Mouse (Mus musculus) limb, embryonic 10.5 days (tissue): Measurements from ENCODE around the gene Mfap4. TPM values are rescaled to one million over a fixed set of nuclear protein-coding genes. Genes with fewer than 3 reads are reported as not detected.

Experiments used
- DNase-seq: peaks from one replicate; pipeline ENCODE4 v3.0.0-alpha.2; 2017; ENCODE audit warnings: low spot score
- H3K27ac ChIP-seq: fragments of 300-500 bp; sonication (generic); 2 replicates; pipeline ENCODE4 v1.5.1; 2016; ENCODE audit warnings: mild to moderate bottlenecking
- H3K27me3 ChIP-seq: fragments of 300-500 bp; sonication (generic); 2 replicates; pipeline ENCODE4 v1.6.1; 2016; ENCODE audit warnings: low read depth, mild to moderate bottlenecking; ENCODE audit not compliant: poor library complexity, severe bottlenecking
- H3K36me3 ChIP-seq: fragments of 300-500 bp; sonication (generic); 2 replicates; pipeline ENCODE4 v1.6.1; 2016; ENCODE audit warnings: mild to moderate bottlenecking, moderate library complexity
- H3K4me1 ChIP-seq: fragments of 300-500 bp; sonication (generic); 2 replicates; pipeline ENCODE4 v1.6.1; 2016
- H3K4me3 ChIP-seq: fragments of 300-500 bp; sonication (generic); 2 replicates; pipeline ENCODE4 v1.5.1; 2016; ENCODE audit warnings: mild to moderate bottlenecking, moderate library complexity
- H3K9me3 ChIP-seq: fragments of 300-500 bp; sonication (generic); replicated peaks from 2 replicates; pipeline ENCODE4 v1.6.1; 2016; ENCODE audit warnings: mild to moderate bottlenecking
- WGBS: fragments of 180-500 bp; shearing (Covaris S2); methylation state at CpG from one replicate; pipeline ENCODE4 v1.1.7; 2016; 5-methylcytosine and 5-hydroxymethylcytosine counted together
- polyA plus RNA-seq: library from polyadenylated mRNA; unstranded; fragments of >200 nt; fragmentation: Nextera tagmentation; extraction: Ambion mirVana; gene quantifications from 2 replicates; pipeline ENCODE4 v1.2.1, GENCODE M21; 2016

The Mfap4 gene
- polyA plus RNA-seq, 1 experiment from 2014 or later, result 208 TPM

DNA sequence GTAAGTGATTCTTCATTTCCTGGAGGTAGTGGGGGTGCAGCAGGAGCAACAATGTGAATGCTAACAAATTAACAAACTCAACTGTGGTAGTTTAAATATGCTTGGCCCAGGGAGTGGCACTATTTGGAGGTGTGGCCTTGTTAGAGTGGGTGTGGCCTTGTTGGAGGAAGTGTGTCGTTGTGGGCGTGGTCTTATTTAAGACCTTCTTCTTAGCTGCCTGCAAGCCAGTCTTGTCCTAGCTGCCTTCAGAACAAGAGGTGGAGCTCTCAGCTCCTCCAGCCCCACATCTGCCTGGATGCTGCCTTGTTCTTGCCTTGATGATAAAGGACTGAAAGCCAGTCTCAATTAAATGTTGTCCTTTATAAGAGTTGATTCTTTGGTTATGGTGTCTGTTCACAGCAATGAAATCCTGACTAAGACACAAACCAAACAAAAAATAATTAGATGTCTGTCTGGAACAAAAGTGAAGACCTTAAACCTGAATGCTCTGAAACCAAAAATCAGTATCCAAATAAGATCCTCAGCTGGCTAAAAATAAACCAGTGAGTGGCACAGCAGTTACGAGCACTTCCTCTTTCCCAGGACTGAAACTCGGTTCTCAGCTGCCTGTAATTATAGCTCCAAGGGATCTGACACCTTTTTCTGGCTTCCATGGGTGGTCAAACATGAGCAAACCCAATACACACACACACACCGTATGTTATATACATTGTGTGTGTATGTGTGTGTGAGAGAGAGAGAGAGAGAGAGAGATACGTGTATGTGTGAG is 13.7 kb downstream of the Mfap4 start:
- DNase-seq, result no peak
- Histone ChIP-seq H3K36me3 (no peaks in the 10 kb centered on the region), H3K9me3 (no peaks in the 10 kb centered on the region), H3K27me3 (no peaks in the 10 kb centered on the region), H3K27ac (peak overlapping the region; percentile 68; the same call in 1 of the 2 replicates), H3K4me3 (no peak overlapping the region), H3K4me1 (peaks cover 18% of the 10 kb centered on the region)
- 78% methylated on average over 6 of the region's 6 CpGs for WGBS

GRCm38 (mm10) chr11:61503933-61504332 is 18.7 kb downstream of the Mfap4 start:
- no peak overlapping the region for H3K4me3 ChIP-seq
- peaks cover 28% of the 10 kb centered on the region for H3K4me1 ChIP-seq
- 73% methylated on average over 8 of the region's 8 CpGs for WGBS
- peak overlapping the region; percentile 95 for H3K27ac ChIP-seq
- H3K9me3 ChIP-seq, result no peaks in the 10 kb centered on the region
- no peaks in the 10 kb centered on the region for H3K27me3 ChIP-seq
- no peak for DNase-seq
- peaks cover 7% of the 10 kb centered on the region; the same call in 1 of the 2 replicates for H3K36me3 ChIP-seq

- DNase-seq, result peak; percentile 96
- peak within 1 kb of the TSS; percentile 70 for H3K4me3 ChIP-seq
- H3K36me3 ChIP-seq, result peaks cover 11% of the 10 kb centered on the region; the same call in 1 of the 2 replicates
- no peaks in the 10 kb centered on the region for H3K27me3 ChIP-seq
- H3K9me3 ChIP-seq, result no peaks in the 10 kb centered on the region
- WGBS, result under 1% methylated on average over 39 of the region's 39 CpGs
- H3K4me1 ChIP-seq, result peaks cover 22% of the 10 kb centered on the region
- H3K27ac ChIP-seq, result peak within 1 kb of the TSS; percentile 95
These were observed 19.6 kb downstream of the Mfap4 start, which contains the start of gene B9d1 for GRCm38 (mm10) chr11:61504713-61505257. Gene B9d1, plus strand, starts transcription at chr11:61505144.

DNA sequence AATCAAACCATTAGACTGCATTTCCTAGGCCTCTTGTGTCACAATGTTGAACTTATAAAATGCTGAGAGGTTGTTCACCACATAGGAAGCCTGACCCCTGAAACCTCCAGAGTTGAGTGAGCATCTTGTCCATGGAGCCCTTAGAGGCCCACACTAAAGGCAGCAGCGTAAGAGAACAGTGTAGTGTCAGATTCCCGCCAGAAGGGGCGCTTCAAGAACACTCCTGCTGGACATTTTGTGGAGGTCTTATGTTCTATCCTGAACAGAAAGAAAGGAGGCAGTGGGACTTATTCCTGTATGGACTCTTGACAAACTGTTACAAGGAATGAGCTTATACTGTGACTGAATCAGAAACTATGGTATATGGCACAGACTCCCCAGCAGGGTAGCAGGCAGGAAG is 29.7 kb downstream of the Mfap4 start:
- H3K9me3 ChIP-seq, result no peaks in the 10 kb centered on the region
- H3K36me3 ChIP-seq, result peaks cover 64% of the 10 kb centered on the region
- H3K4me3 ChIP-seq, result no peak overlapping the region
- H3K27me3 ChIP-seq, result no peaks in the 10 kb centered on the region
- 36% methylated on average over 3 of the region's 3 CpGs for WGBS
- no peak overlapping the region for H3K27ac ChIP-seq
- no peaks in the 10 kb centered on the region for H3K4me1 ChIP-seq
- peak; percentile 48 for DNase-seq

GRCm38 (mm10) chr11:61517971-61518370 is 32.7 kb downstream of the Mfap4 start:
- Histone ChIP-seq H3K4me3 (no peak overlapping the region), H3K9me3 (no peaks in the 10 kb centered on the region), H3K4me1 (no peaks in the 10 kb centered on the region), H3K36me3 (peaks cover 70% of the 10 kb centered on the region), H3K27me3 (no peaks in the 10 kb centered on the region), H3K27ac (no peak overlapping the region)
- no peak for DNase-seq
- WGBS, result 95% methylated on average over 1 of the region's 1 CpGs

- Histone ChIP-seq H3K4me1 (no peaks in the 10 kb centered on the region), H3K27ac (no peak overlapping the region), H3K9me3 (no peaks in the 10 kb centered on the region), H3K4me3 (no peak overlapping the region), H3K36me3 (peaks cover 66% of the 10 kb centered on the region), H3K27me3 (no peaks in the 10 kb centered on the region)
- DNase-seq, result no peak
- WGBS, result 92% methylated on average over 3 of the region's 3 CpGs
These were observed 33.6 kb downstream of the Mfap4 start for GRCm38 (mm10) chr11:61518871-61519270.

DNA sequence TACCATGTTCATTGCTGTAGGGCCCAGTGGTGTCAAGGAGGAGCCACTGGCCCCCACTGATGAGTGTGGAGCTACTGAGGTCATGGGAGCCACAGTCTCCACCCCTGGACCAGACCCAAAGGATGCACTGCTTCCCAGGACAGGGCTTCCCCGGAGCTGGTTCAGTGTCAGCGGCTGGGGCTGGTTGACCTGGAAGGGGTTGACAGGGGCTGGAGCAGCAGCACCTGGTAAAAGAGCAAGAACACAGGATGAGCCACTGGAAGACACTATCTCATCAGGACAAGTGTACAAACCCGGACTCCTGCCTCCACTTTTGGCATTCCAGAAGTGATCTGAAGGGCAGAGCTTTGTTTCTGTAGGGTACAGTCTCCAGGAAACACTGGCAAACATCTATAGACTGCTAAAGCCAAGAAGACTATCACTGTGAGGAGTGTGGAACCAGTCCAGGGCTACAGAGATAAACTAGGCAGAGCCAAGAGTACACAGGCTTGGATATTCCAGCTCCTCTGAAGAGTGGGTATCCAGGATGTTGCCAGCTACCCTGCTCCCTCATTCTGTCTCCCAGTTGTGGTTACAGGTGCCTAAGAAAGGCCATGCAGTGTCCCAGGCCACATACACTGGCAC is 34.4 kb downstream of the Mfap4 start:
- Histone ChIP-seq H3K27me3 (no peaks in the 10 kb centered on the region), H3K4me3 (no peak overlapping the region), H3K9me3 (no peaks in the 10 kb centered on the region), H3K4me1 (no peaks in the 10 kb centered on the region), H3K36me3 (peaks cover 65% of the 10 kb centered on the region), H3K27ac (no peak overlapping the region)
- WGBS, result 91% methylated on average over 3 of the region's 3 CpGs
- no peak for DNase-seq

DNA sequence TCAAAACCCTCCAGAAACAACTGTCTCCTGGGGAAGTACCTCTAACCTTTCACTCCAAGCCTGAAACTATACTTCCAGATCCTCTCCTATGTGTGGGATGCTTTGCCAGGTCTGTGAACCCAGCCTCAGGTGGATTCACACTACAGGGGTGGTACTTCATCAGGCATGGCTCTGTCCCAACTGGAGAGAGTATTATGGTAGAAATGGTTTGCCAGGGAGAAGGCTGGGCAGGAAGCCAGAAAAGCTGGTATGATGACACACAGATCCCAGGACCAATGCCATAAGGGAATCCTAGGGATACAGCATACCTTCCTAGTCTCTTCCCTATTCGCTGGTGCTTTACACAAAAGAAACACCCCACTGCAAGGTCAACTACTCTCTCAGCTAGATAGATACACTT is 41.6 kb downstream of the Mfap4 start:
- H3K27ac ChIP-seq, result no peak overlapping the region
- no peaks in the 10 kb centered on the region for H3K4me1 ChIP-seq
- H3K4me3 ChIP-seq, result no peak overlapping the region
- DNase-seq, result no peak
- H3K36me3 ChIP-seq, result peaks cover 27% of the 10 kb centered on the region
- WGBS, result 94% methylated on average over 1 of the region's 1 CpGs
- H3K27me3 ChIP-seq, result no peaks in the 10 kb centered on the region
- H3K9me3 ChIP-seq, result no peaks in the 10 kb centered on the region

GRCm38 (mm10) chr11:61529268-61529713 is 44.1 kb downstream of the Mfap4 start:
- Histone ChIP-seq H3K9me3 (no peaks in the 10 kb centered on the region), H3K4me3 (no peak overlapping the region), H3K4me1 (no peaks in the 10 kb centered on the region), H3K36me3 (peaks cover 29% of the 10 kb centered on the region), H3K27ac (no peak overlapping the region), H3K27me3 (no peaks in the 10 kb centered on the region)
- DNase-seq, result no peak
- 64% methylated on average over 4 of the region's 4 CpGs for WGBS

DNA sequence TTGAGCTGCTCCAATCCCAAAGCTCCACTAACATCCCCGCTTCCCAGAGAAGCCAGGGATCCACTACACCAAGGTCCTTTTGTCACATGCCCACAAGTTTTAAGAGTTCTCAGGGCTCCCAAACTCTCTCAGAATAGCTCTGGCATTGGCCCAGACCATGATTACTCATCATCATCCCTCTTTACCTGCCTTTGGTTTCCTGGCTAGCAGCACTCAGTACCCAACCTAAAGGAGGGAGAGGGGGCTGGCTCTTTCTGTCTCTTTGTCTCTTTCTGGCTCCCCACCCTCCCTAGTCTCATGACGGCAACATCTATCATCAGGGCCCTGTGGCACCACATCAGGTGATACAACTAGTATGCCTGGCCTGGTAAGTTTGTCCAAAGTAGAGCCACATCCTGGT is 47.6 kb downstream of the Mfap4 start:
- Histone ChIP-seq H3K4me1 (no peaks in the 10 kb centered on the region), H3K9me3 (no peaks in the 10 kb centered on the region), H3K27ac (no peak overlapping the region), H3K4me3 (no peak overlapping the region), H3K27me3 (no peaks in the 10 kb centered on the region), H3K36me3 (peaks cover 32% of the 10 kb centered on the region)
- WGBS, result 93% methylated on average over 2 of the region's 2 CpGs
- DNase-seq, result no peak

DNA sequence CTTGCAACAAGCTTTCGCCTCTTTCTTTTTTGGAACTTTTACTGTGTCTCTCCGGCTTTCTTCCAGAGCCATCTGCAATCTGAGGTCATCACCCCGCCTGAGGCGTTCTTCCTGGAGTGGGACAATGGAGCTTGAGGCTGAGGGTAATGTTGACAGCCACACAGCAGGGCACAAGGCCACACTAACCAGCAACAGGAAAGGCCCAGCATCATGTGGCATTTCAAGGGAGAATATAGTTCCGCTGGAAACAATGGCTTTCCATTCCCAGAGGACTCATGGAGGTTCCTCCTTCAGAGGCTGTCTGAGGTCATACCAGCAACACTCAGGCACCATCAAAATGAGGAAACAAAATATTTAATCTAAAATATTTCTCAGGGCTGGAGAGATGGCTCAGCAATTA is 48.3 kb downstream of the Mfap4 start:
- Histone ChIP-seq H3K9me3 (no peaks in the 10 kb centered on the region), H3K4me3 (no peak overlapping the region), H3K27ac (no peak overlapping the region), H3K36me3 (peaks cover 36% of the 10 kb centered on the region), H3K4me1 (no peaks in the 10 kb centered on the region), H3K27me3 (no peaks in the 10 kb centered on the region)
- WGBS, result 83% methylated on average over 5 of the region's 5 CpGs
- no peak for DNase-seq

GRCm38 (mm10) chr11:61535530-61535929 is 50.3 kb downstream of the Mfap4 start:
- no peak for DNase-seq
- Histone ChIP-seq H3K9me3 (no peaks in the 10 kb centered on the region), H3K4me3 (no peak overlapping the region), H3K36me3 (peaks cover 39% of the 10 kb centered on the region), H3K27me3 (no peaks in the 10 kb centered on the region), H3K27ac (no peak overlapping the region), H3K4me1 (no peaks in the 10 kb centered on the region)
- 73% methylated on average over 1 of the region's 1 CpGs for WGBS

GRCm38 (mm10) chr11:61536952-61537351 is 51.7 kb downstream of the Mfap4 start:
- 82% methylated on average over 3 of the region's 3 CpGs for WGBS
- no peak overlapping the region for H3K27ac ChIP-seq

More at GRCm38 (mm10) chr11:61536952-61537351, 51.7 kb downstream of the Mfap4 start:
- Histone ChIP-seq H3K27me3 (no peaks in the 10 kb centered on the region), H3K4me3 (no peak overlapping the region), H3K36me3 (peaks cover 36% of the 10 kb centered on the region), H3K4me1 (no peaks in the 10 kb centered on the region), H3K9me3 (no peaks in the 10 kb centered on the region)
- no peak for DNase-seq
